Mouse (Mus musculus): ENCODE data around the gene Hoxd4. TPM values are rescaled to one million over a fixed set of nuclear protein-coding genes. Genes with fewer than 3 reads are reported as not detected.

The Hoxd4 gene
- total RNA-seq, 2 experiments from 2014 or later: 1.1 to 1.5 TPM

DNA sequence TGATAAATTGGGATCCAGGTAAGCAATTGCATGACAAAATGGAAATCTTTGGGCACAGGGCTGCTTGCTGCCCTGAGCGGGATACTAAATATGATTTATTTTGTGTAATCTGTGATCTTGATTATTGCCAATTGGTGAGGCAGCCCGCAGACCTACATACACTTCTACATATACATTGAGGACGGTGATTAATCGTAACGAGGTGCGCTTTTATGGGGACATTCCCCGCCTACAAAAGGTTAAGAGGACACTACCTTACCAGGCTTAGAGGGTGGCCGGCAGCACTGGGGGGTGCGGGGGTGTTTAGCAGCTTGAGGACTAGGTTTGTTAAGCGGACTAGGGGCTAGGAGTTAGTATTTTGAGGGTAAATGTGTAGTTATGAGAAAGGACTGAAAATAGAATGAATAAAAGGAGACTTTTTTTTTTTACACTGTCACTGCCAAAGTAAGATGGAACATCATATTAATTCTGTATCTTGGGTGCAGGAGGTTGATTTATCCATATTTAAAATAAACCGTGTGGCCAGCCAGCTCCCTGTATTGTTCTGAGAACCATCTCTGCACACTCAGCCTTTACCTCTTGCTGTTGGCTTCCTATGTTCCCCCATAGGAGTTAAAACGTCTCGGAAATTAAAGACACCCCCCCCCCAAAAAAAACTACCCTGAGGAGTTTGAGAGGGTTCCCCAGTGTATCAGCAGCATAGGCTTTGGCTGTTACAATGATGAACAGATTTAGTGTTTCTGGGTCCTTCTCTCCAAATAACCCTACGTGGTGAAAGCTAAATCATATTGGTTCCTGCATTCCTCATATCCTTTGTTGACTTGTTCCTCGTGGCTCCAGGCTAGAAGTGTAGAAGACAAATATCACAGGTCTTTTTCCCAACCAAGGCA, 25.2 kb downstream of the Hoxd4 start:
- intact Hi-C loops (cut with DNase I): no loop called here
- no peak for DNase-seq

DNA sequence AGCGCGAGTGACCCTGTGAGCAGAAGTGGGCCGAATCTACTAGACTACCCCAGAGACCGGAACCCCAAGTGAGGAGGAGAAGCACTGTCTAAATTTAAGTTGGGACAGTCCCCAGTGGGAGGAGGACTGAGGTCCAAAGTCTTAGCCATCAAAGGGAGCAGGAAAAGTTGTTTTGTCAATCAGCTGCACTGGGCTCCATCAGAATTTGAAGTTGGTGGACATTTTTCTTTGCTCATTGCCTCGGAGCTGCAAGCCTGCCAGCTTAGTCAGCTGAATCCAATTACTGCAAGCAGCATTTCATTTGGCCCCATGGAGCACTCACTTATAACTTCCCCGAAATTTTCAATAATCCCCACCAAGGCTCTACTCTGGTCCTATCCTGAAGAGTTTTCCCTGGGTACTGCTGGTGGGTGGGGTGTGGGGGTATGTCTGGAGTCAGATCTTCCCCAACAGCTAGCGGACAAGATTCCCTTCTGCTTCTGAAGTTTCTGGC, 25.9 kb downstream of the Hoxd4 start:
- intact Hi-C loops (cut with DNase I): no loop called here
- DNase-seq: no peak

DNA sequence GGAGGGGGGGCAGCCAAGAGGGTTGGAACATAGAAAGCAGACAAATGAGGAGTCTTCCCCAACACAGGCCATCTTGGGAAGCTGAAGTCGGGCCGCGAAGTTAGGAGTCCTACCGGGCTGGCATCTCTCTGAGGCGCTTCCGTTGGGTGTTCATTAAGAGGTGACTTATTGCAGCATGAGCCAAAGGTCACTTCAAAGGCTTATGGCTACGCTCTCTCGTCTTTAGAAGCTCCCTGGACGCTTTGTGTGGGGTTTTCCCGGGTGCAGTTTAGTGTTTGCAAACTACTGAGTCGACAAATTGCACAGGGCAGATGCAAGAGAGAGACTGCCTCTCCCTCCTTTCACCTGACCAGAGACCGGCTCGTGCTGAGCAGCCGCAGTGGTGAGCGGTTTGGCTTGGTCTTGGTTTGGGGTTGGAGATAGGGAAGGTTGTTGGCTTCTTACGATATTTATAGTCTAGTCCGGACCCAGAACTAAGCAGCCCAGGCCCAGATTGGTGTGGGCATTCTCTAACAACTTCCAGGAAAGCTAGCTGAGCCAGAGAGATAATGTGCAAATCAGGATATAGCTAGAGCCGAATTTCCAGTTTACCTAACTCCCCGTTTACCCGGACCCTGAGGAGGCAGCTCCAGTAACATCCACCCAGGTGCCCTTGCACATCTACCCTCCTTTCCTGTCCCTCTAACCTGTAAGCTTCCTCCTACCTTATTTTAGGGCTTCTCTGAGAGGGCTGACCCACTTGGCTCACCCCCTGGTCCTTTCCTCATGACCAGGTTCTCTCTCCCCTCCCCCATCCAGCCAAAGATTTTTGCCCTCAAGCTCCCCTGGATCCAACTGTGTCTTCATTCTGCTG, 27.1 kb downstream of the Hoxd4 start:
- intact Hi-C loops (cut with DNase I): no loop called here

DNA sequence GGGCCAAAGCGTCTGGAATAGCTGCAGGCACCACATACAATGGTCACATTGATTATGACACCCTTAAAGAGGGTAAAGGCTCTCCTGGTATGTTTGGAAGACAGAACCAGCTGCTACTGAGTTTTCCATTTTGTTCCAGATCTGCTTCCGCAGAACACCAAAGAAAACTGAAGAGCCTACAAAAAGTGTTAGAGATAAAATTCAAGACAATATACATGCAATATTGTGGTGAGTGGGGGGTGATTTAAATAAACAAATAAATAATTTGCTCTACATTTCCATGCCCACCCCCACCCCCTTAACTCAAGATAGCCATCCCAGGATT, 27.7 kb downstream of the Hoxd4 start:
- DNase-seq: no peak
- intact Hi-C loops (cut with DNase I): no loop called here

More for the DNA sequence above, 27.1 kb downstream of the Hoxd4 start:
- DNase-seq: no peak

DNA sequence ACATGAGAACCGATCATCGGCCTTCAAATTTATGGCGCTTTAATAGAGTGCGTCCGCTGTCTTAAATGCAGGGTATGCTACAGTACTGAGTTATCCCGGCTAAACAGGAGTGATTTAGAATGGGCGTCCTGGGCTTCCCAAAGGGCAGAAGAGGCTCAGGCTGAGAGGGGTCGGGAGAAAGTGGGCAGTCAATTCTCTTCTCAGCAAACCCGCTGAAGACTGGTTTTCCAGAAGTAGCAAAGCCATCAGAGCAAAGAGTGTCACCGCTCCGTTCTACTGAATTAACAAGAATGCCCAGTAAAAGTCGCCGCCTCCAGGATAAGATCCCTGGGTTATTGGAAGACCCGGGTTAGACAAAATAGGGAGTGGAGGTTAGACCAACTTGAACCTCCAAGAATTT, 28.1 kb downstream of the Hoxd4 start:
- intact Hi-C loops (cut with DNase I): no loop called here
- no peak for DNase-seq

DNA sequence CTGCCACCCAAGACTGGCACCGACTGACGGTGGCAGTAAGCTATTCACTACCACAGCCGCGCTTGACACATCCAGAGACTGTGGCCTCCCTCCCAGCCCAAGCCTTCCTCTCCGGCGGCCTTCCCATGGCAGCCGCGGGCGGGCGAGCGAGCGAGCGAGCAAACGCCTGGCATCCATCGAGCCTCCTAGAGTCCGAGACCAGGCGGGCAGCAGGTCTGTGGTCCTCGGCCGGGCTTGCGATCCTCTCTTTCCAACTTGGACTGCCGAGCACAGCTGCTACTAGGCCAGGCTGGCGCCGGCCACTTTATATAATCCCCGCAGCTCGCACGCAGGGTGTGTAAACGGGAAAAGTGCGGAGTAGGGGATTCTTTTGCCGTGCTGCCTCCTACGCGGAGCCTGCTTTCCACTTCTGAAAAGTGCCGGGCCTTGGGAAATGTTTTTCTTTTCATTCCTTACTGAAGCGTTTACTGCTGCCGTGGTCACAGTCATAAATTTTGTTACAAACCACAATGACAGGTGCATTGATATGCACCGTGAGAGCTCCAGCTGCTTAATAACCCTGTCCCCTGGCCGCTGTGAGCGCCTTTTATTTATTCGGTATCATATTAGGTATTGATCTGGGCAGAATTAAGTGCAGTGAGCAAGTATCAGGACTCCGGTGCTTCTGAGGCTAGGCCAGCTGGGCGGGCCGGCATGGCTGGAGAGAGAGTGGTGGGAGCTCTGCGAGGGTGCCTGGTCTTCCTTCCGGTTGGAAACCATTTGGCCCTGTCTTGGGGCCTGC, 28.8 kb downstream of the Hoxd4 start:
- intact Hi-C loops (cut with DNase I): no loop called here
- no peak for DNase-seq

DNA sequence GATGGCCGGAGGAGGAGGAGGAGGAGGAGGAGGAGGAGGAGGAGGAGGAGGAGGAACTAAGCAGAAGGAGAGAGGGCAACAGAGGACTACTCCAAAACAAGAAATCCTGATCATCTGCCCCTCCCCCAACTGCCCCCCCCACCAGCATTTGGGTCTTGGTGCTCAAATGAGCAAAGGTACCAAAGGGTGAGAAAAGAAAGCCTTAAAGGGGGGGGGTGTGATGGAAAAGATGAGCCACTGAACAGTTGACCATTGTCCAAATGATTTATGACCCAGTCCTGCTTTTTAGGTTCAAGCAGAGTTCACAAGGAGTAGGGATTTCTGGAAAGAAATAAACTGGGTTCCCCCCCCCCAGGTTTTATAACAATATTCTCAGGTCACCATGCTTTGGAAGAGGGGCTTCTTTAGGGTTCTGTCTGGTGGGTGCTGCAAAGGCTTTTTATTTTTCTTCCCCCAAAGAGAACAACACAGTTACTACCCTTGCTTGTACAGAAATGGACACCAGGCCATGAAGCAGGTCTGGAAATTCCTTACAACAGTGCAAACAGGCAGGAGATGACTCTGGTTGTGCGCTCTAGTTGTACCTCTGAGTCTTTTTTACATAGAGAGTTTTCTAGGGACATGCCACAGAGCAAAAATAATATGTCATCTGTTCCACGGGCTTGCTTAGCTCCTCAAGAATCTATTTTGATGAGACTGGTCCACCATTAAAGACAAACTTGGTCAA, 29.7 kb downstream of the Hoxd4 start:
- DNase-seq: no peak
- intact Hi-C loops (cut with DNase I): no loop called here

DNA sequence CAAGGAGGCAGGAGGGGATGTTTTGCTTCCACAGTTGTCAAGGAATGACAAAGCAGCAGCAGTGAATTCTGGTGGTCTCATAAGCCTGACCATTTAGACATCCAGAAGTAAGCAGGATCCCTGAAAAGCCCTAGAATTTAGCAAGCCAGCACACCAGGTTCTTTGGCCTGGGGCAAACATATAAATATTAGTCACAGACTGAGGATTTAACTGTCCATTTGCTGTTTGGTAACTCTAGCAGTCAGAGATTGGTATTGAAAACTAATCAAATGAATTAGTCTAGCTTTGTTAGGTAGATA, 30.2 kb downstream of the Hoxd4 start:
- DNase-seq: no peak
- intact Hi-C loops (cut with DNase I): no loop called here

DNA sequence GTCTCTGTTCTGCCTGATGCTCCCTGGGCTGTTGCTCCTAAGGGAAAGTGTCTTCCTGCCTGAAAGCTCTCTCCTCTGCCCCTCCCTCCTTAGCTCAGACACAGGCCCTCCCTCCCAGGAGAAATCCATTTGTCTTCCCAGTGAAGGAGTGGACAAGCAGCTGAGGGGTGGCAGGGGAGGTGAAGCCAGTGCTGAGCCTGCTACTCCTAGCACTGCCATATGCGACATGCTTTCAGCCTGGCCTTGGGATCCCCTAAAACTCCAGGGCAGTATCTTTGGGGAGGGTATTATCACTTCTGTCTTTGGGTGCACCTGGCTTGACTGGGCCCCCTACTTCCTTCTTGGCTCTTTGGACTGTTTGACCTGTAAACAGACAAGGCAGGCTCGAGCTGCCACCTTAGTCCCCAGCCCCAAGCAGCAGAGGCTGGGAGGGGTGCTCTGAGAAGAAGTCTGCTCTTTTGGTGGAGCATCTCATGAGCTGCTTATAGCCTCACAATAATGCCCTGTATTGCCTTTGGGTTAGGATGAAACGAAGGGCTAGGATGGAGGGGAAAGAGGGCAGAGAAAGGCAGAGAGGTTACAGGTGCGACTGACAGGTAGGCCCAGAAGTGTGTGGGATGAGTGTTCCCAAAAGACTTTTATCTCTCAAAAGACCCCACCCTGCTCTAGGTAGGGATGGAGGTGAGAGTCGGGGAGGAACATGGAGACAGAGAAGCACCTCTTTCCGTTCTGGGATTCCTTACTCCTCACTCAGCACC, 34.0 kb downstream of the Hoxd4 start:
- intact Hi-C loops (cut with DNase I): no loop called here
- no peak for DNase-seq

DNA sequence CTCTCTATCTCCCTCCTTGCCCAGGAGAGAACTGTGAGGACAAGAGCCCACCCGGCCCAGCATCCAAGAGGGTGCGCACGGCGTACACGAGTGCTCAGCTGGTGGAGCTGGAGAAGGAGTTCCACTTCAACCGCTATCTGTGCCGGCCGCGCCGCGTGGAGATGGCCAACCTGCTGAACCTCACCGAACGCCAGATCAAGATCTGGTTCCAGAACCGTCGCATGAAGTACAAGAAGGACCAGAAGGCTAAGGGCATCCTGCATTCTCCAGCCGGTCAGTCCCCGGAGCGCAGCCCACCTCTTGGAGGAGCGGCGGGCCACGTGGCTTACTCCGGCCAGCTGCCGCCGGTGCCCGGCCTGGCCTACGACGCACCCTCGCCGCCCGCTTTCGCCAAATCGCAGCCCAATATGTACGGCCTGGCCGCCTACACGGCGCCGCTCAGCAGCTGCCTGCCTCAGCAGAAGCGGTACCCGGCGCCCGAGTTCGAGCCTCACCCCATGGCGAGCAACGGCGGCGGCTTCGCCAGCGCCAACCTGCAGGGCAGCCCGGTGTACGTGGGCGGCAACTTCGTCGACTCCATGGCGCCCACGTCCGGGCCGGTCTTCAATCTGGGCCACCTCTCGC, 34.7 kb downstream of the Hoxd4 start:
- no peak for DNase-seq

DNA sequence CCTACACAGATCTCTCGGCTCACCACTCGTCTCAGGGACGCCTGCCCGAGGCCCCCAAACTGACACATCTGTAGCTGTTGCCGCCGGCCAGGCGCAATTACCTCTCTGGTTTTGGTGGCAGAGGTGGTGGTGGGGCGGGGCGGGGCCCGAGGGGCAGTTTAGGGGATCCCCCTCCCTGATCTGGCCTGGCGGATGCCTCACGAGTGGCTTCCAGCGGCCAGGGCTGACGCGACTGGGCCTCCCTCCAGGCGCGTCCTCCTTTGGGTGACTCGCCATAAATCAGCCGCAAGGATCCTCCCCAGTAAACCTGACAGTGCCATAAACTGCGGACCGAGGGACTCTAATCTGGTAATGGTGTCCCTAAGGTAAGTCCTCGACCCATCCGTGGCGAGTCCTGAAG, 35.3 kb downstream of the Hoxd4 start:
- DNase-seq: no peak
- intact Hi-C loops (cut with DNase I): no loop called here

More for the DNA sequence above, 34.7 kb downstream of the Hoxd4 start:
- intact Hi-C loops (cut with DNase I): no loop called here

DNA sequence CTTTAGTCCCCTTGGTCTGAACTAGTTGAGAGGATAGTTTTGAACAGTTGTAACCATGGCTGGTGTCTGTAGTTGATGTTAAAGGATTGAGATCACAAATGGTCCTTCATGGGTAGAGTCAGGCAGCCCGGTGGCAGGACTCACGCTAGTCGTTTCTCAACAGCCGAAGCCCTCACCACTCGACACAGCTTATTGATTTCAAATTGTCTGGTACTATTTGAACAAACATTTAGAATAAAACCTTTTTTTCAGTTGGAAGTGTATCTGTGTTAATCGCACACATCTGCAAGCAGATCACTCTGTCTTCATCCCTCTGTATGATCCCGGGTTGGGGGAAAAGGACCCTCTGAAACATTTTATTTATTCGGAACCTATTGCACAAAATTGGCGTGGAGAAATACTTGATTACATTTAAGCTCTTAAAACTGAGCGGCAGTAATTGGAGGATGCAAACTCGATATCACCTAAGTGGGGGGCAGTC, 36.0 kb downstream of the Hoxd4 start:
- intact Hi-C loops (cut with DNase I): no loop called here
- DNase-seq: no peak

DNA sequence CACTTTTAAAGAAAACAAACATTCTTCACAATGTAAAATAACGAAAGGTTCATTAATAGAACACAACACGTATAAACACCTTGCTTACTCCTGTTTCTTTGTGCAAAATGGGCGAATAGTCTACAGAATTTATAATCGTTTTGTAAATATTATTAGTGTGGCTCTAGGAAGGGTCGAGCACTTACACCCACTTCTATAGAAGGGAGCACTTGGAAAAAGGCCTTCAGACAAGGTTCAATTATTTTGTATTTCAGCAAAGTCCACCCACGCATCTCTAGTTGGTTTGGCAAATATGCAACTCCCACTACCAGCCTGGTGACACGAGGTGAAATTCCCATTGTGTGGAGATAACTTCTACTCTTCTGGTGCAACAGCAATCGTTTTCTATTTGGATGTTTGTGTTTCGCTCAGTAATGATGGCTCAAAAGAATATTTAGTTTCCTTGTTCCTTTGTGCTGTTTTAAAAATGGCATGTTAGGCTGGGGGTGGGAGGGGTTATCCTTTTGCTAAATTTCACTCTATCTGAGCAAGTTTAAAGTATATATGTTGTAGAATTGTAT, 36.8 kb downstream of the Hoxd4 start:
- intact Hi-C loops (cut with DNase I): no loop called here
- no peak for DNase-seq

DNA sequence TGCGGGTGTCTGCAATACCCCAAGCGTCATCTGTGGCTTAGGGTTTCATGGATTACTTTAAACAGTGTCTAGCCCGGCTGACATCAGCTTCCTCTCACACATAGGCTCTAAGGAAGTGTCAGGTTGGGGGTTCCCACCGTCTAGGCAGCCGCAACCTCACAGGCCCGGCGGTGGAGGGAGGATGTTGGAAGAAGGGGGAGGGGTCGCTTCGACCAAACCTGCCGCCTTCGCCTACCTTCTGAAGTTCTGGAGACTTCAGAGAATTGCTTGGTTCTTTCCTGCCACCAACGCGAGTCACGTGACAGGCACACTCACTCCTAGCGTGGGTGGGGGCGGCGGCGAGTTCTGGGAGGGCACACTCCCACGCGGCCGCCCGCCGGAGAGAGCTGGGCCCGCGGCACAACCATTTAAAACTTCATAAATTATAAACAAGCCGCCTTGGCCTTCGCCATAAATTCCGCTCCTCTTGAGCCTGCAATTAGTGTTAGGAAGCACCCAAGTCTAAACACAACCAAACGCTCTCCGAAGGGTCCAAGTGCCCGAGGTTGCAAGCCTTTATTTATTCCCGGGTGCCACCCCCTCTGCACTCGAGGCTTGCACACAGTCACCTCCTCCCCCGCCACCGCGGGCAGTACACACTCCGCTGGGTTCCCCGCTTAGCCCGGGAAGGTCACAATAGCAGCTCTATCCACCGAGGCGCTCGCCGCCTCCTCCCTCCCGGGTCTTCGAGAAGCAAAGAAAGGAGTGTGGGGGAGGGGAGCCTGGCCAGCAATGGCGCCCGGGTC, 37.8 kb downstream of the Hoxd4 start:
- intact Hi-C loops (cut with DNase I): no loop called here
- no peak for DNase-seq

DNA sequence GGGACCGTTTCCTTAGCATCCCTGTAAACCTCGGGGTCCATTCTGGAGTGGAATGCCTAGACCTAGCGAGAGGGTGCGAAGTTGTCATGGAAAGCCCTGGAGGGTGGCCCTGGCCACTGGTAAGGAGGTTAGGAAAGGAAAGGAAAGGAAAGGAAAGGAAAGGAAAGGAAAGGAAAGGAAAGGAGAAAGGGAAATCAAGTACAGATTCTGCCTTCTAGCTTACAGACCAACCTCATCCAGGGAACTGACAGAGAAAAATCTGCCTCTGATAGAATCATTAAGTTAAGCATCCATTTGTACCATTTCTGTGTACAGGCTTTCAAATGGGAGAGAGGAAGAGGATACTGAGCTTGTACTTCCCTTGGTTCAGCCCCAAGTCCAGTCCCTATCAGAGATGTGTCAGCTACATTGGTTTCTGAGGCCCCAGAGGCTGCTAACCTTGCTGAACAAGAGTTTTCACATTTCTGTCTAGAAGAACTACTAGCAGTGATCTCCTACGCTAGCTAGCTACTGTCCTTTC, 39.1 kb downstream of the Hoxd4 start:
- intact Hi-C loops (cut with DNase I): loop anchor here (1.0 kb wide), 1 partner anchor 31 kb away; no protein-coding TSS in a partner anchor
- DNase-seq: no peak

DNA sequence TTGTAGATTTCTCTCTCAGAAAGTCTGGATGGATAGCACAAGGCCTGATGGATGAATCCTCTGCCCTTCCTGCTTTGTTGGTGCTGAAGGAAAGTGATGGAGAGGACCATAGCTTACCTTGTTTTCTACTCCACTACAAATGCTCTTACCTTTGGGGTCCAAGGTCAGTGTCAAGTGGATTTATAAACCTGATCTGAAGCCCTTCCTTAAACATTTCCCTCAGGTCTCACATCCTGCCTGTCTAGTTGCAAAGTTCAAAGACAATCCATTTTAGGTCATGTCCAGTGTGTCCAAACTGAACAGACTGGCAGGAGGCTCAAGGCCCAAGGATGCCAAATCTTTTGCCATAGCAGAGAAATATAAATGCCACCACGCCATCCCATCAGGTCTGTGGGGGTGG, 40.1 kb downstream of the Hoxd4 start:
- intact Hi-C loops (cut with DNase I): loop anchor here (1.0 kb wide), 1 partner anchor 29 kb away; no protein-coding TSS in a partner anchor
- DNase-seq: no peak

DNA sequence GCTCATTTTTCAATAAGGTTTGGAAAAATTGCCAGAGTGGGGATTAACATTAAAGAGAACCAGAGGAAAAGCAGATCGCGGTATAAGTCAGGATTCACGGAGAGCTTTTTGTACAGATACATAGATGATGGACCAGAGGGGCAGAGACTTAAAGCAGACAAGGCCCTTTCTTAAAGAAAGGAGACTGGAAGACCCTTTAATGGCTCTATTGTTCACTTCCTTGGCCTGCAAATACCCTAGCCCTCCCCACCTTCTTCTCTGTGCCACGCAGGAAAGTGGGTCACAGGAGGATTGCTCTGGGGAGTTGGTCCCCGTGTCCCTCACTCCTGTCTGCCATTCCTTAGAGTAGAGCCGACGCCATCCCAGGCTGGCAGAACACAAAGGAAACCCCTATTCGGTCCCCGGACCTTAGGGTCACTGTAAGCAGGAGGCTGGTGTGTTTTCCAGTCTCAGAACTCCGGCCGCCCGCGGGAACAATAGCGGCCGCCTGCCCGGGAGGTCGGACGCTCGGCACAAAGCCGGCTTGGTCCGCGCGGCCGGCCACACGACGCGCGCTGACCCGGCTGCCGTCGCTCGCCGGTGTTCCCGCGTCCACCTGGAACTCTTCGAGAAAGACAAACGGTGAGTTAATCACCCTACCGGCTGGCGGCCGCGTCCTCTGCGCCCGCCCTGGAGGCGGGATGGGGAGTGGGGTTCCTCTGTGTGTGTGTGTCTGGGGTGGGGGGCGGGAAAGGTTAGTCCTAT, 40.9 kb downstream of the Hoxd4 start:
- intact Hi-C loops (cut with DNase I): no loop called here
- no peak for DNase-seq

Measured in gastrocnemius, postnatal 36 days (tissue).